Mouse (Mus musculus): Measurements from ENCODE around the gene A830005F24Rik.

- TF ChIP-seq POLR2A (IDR thresholded peaks at IDR 0.05; ENCODE audit: borderline replicate concordance, insufficient read depth, low read length) (no peak), CTCF (IDR thresholded peaks at IDR 0.05; ENCODE audit: borderline replicate concordance, insufficient read depth, low read depth, low read length) (no peak)
Observed at GRCm38 (mm10) chr13:48530685-48531084, 17.3 kb downstream of the A830005F24Rik start.
